Mouse (Mus musculus): Measurements from ENCODE around the gene Fpgs.

GRCm38 (mm10) chr2:32673176-32673917, 30.6 kb downstream of the Fpgs start:
- TF ChIP-seq CTCF (IDR thresholded peaks at IDR 0.05; ENCODE audit: low read depth) (no peak), EP300 (IDR thresholded peaks at IDR 0.05; ENCODE audit: low read depth) (no peak)

All from liver, embryonic 14.5 days (tissue).